Mouse (Mus musculus) embryonic fibroblast, embryonic 13.5 days (primary cell): Measurements from ENCODE around the gene Sprtn. TPM values are rescaled to one million over a fixed set of nuclear protein-coding genes. Genes with fewer than 3 reads are reported as not detected.

Experiments
- H3K27ac ChIP-seq: 2 replicates; pipeline ENCODE4 v1.5.1; 2012; ENCODE audit warnings: low read length, control low read depth, inconsistent platforms; ENCODE audit not compliant: insufficient read depth
- H3K4me1 ChIP-seq: 2 replicates; pipeline ENCODE4 v1.6.1; 2011; ENCODE audit warnings: low read length; ENCODE audit not compliant: control insufficient read depth, insufficient read depth
- H3K4me3 ChIP-seq: 2 replicates; pipeline ENCODE4 v1.5.1; 2011; ENCODE audit warnings: mild to moderate bottlenecking, control low read depth, low read length; ENCODE audit not compliant: insufficient read depth
- CTCF ChIP-seq: IDR thresholded peaks from 2 replicates; pipeline ENCODE4 v1.5.1; 2011; ENCODE audit warnings: mild to moderate bottlenecking, control low read depth, low read length, moderate library complexity, borderline replicate concordance; ENCODE audit not compliant: insufficient read depth
- POLR2A ChIP-seq: IDR thresholded peaks from 2 replicates; pipeline ENCODE4 v1.6.1; 2011; ENCODE audit warnings: low read depth, mild to moderate bottlenecking, control low read depth, low read length, moderate library complexity
- polyA plus RNA-seq: library from polyadenylated mRNA; stranded (reverse); fragments of >200 nt; gene quantifications from 2 replicates; pipeline ENCODE4 v1.2.4, GENCODE M21; 2011; ENCODE audit warnings: low read depth; ENCODE audit not compliant: missing spikeins, insufficient read length

Sprtn gene
- polyA plus RNA-seq, 1 experiment: 18.5 TPM

DNA sequence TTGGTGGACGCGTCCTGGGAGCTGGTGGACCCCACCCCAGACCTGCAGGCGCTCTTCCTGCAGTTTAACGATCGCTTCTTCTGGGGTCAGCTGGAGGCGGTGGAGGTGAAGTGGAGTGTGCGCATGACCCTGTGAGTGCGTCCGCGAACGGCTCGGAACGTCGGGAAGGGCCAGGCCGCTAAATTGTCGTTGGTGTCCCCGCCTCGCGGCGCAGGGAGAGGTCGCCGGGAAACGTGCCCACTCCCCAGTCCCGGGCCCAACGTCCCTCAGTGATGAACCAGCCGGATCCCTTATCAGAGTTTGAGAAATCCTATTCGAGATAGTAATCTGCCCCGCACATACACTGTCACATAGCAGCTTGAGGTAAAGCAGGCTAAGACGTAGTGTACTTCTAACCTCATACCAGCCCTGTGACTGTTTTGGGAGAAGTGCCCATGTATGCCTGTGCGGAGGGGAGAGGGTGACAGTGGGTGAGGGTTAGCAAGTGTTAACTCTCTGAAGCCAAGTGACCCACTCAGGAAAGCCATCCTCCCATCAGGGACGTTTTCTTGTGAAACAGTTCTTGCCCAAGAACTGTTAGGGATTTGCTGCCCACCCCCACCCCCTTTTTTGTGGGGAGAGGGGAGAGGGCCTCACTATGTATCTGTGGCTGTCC lies 692 bp downstream of the Sprtn start:
- TF ChIP-seq CTCF (no peak), POLR2A (no peak)
- H3K4me1 ChIP-seq: peaks cover 10% of the 10 kb centered on the region; the same call in 1 of the 2 replicates
- H3K27ac ChIP-seq: peak overlapping the region; percentile 23; the same call in 1 of the 2 replicates
- H3K4me3 ChIP-seq: peak overlapping the region; percentile 62

DNA sequence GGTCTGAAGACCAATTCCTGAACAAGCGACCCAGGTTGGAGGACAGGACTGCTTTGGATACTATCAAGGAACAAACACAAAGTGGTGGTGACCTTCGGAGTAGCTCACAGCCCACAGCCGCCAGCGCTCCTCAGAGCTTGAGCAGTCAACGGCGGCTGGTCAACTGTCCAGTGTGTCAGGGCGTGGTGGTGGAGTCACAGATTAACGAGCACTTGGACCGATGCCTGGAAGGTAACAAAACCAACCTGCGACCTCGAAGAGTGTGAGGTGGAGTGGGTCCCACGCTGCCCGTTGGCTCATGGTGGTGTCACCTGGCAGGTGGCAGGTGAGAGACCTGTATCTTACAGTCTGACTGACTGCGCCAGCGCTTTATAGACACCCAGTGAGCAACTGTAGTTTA lies 5.5 kb downstream of the Sprtn start:
- no peak overlapping the region for H3K27ac ChIP-seq
- TF ChIP-seq POLR2A (no peak), CTCF (no peak)
- no peak overlapping the region for H3K4me3 ChIP-seq
- peaks cover 4% of the 10 kb centered on the region; the same call in 1 of the 2 replicates for H3K4me1 ChIP-seq

DNA sequence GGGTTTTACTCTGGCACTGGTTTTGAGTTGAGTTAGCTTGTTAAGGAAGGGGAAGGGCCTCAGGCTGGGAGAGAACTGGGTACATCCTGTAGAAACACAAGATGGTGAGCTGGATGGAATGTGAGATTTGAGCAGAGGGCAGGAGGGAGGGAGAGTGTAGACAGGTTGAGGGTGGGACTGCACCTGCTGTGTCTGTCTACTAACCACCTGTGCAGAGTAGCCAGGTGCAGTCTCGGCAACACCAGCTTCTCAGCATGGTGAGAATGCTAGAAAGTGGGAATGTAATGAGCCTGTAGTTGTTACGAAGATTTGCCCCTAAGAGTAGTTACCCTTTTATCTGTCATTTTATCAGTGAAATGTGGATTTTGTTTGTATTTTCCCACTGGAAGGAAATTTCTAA lies 7.8 kb downstream of the Sprtn start:
- Histone ChIP-seq H3K4me1 (peaks cover 4% of the 10 kb centered on the region; the same call in 1 of the 2 replicates), H3K4me3 (no peak overlapping the region), H3K27ac (no peak overlapping the region)
- TF ChIP-seq CTCF (no peak), POLR2A (no peak)

DNA sequence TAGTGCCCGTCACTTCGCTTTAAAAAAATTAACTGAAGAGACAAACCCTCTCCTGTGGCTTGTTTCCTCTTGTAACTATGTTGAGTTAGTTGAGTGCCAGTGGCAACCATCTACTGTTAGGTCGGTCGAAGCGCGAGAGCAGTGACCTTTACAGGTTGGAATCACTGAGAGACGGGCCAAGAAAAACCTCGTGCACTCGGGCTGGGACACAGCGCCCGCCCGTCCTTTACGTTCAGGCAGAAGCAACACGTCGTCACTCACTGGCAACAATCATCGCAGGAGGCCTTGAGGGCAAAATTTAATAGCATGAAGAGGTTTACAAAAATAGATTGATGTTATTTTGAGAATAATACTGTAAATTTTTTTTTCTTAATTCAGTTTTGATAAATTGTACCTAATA lies 12.2 kb downstream of the Sprtn start:
- Histone ChIP-seq H3K4me1 (no peaks in the 10 kb centered on the region), H3K27ac (no peak overlapping the region), H3K4me3 (no peak overlapping the region)
- TF ChIP-seq POLR2A (no peak), CTCF (no peak)

DNA sequence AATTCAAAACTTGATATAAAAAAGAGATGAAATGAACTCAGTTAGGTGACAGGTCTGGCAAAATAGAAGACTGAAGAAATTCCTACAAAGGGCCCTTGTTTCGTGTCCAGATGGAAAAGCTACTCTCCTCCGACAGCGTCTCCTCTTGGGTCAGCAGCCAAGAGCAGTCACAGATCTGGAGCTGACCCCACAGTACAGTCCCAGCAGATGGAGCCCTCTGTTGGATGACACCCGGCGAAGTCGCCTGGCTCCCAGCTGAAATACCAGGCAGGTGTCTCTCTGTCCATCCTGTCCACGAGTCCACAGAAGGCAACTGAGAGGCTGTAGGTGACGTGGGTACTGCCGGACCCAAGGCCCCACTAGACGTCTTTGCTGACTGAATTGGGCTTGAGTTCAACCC lies 12.7 kb downstream of the Sprtn start:
- no peak for TF ChIP-seq POLR2A
- TF ChIP-seq CTCF: 0 out of 2 replicates have a peak, but pooled peaks have one; percentile 2

DNA sequence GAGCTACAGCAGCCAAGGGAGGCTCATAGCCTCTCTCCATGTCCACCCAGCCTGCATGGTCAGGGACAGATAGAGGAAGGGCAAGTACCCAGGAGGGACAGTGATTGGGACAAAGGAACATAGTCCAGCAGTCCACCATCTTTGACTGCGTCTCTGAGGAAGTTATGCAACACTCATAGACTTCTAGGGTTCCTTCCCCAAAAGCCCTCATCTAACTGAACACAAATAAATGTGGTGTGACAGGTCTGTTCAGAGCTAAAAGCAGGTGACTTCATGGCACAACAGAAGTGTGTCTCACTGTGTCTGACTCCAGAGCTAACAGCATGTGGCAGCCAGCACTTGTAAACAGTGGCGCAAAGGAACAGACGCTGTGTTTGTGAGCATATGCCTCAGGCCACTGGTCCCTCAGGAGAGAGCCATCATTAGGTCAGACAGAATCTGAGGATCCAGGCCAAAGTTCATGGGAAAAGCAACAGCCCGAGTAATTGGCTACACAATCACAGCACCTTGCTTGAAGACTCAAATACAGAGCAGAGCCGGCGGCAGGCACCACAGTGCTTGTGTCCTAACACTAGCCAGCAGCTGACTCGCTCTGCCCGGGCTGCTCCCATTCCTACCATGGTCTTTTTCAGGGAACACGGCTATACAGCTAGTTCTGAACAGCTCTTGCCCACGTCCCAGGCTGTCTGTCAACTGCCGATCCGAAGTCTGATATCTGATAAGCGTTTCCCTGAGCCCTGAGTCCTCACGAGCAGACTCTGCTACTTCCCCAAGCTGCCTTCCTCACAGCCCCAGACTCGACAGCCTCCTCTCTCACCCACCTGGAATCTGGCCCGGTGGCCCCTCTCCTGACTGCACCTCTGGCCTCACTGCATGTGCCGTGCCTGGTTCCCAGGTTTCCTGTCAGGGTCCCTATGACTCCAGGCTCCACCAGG lies 14.5 kb downstream of the Sprtn start:
- TF ChIP-seq CTCF: no peak

More for the DNA sequence above, 12.7 kb downstream of the Sprtn start:
- Histone ChIP-seq H3K4me1 (no peaks in the 10 kb centered on the region), H3K4me3 (no peak overlapping the region), H3K27ac (no peak overlapping the region)

DNA sequence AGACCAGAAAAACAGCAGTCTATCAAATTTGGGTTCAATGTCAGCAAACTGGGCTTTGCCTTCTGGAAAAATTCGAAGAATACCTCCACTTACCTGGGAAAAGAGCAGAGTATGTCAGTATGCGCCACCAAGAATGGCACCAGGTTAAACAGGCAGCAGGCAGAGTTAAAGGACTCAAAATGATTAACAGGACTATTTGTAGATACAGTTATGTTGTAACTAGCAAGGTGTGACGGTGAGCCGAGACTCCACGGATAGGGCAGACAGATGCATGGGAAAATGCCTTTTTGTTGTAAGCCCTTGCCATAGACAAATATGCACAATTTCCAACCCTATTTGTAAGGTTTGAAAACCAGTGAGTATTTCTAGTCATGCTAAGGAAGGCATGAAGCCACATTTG lies 16.4 kb downstream of the Sprtn start:
- TF ChIP-seq POLR2A (no peak), CTCF (no peak)
- Histone ChIP-seq H3K27ac (no peak overlapping the region), H3K4me3 (no peak overlapping the region), H3K4me1 (no peaks in the 10 kb centered on the region)

More for the DNA sequence above, 14.5 kb downstream of the Sprtn start:
- no peaks in the 10 kb centered on the region for H3K4me1 ChIP-seq
- H3K4me3 ChIP-seq: no peak overlapping the region
- H3K27ac ChIP-seq: no peak overlapping the region

DNA sequence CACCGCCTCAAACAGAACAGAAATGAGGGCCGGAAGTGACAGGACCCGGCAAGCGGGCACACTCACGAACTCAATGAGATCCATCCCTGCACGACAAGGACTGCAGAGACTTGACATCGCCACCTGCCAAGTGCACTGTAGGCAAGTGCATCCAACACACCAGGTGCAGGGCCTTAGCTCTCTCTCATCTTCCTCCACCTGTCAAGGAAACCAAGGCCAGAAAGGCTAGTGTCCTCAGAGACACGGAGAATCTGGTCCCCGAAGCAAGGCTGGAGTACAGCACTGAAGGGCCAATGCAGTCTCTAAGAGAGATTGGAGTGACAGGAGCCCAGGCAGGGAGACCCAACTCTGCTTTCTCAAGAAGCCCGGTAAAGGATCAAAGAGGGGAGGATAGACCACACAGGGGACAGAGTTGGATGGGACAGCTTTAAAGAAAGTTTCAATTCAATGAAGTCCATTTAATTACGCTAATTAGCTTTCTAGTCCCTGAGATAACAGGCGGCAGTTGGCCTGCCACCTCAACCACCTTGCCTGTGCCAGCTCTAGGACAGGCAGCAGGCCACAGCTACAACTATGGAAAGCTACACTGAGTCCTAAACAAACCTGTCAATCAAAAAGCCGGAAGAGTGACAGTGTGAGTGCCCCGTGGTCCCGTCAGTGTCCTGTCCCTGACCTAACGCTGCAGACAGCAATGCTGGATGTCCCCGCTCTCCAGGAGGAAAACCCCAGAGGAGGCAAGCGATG lies 20.2 kb downstream of the Sprtn start:
- Histone ChIP-seq H3K4me3 (no peak overlapping the region), H3K27ac (no peak overlapping the region), H3K4me1 (peaks cover 3% of the 10 kb centered on the region; the same call in 1 of the 2 replicates)
- TF ChIP-seq POLR2A: no peak
- no peak for TF ChIP-seq CTCF

DNA sequence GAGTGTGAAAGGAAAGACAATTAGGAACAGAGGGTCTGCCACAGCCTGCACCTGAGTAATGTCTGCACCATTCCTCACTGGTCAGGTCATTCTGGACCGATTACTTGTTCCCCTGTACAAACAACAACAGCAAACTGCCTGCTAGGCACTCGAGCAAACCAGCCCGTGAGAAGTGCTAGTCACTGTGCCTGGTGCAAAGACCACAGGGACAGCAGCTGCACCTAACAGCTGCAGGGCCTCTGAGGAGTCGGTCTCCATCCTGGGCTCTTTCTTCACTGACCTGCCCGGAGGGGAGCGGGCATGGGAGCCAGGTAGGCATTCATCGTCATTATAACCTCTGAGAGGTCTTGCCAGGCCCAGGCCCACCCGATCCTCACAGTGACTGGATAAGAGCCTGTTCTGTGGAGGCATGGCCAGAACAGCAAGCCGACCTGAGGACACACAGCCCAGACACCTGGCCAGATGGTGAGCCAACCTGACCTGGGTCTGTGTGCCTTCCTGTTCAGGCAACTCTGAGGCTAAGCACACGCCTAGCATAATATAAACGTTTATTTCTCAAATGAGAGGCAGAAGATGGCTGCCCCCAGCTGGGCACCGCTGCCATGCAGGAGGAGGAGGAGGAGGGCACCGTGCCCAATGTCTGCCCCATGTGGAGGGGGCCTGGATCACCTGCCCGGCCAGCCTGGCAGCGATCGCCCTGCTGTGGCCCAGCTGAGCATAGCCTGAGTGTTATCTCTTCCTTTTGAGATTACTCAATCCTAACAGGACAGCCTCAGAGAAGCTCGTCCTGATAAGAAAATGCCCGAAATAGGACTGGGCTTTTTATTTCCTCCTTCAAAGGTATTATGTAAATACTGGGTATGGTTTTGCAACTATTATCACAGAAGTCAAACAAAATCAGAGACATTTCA lies 23.9 kb downstream of the Sprtn start:
- Histone ChIP-seq H3K4me1 (peaks cover 14% of the 10 kb centered on the region), H3K4me3 (no peak overlapping the region), H3K27ac (no peak overlapping the region)
- TF ChIP-seq CTCF (no peak), POLR2A (no peak)
